Mouse (Mus musculus) thymus, postnatal 0 days (tissue): ENCODE results near the gene Clec16a. TPM values are rescaled to one million over a fixed set of nuclear protein-coding genes. Genes with fewer than 3 reads are reported as not detected.

Experiments used
- DNase-seq: peaks from one replicate; pipeline ENCODE4 v3.0.0-alpha.2; 2015; ENCODE audit warnings: low spot score
- polyA plus RNA-seq: library from polyadenylated mRNA; unstranded; fragments of >200 nt; fragmentation: Nextera tagmentation; extraction: Ambion mirVana; gene quantifications from 2 replicates; pipeline ENCODE4 v1.2.1, GENCODE M21; 2015

The Clec16a gene
- polyA plus RNA-seq, 1 experiment from 2014 or later, result 50.7 TPM

- DNase-seq, result peak; percentile 40
These were observed 96.0 kb downstream of the Clec16a start for GRCm38 (mm10) chr16:10641146-10641545.

- DNase-seq, result no peak
These were observed 97.9 kb downstream of the Clec16a start for GRCm38 (mm10) chr16:10642857-10643633.

- no peak for DNase-seq
These were observed 99.1 kb downstream of the Clec16a start for GRCm38 (mm10) chr16:10644238-10644637.

GRCm38 (mm10) chr16:10644731-10645130, 99.6 kb downstream of the Clec16a start:
- DNase-seq, result no peak

- peak; percentile 36 for DNase-seq
These were observed 106.7 kb downstream of the Clec16a start for GRCm38 (mm10) chr16:10651804-10652203.

GRCm38 (mm10) chr16:10652935-10653334, 107.8 kb downstream of the Clec16a start:
- no peak for DNase-seq

GRCm38 (mm10) chr16:10655236-10655635, 110.1 kb downstream of the Clec16a start:
- no peak for DNase-seq

- DNase-seq, result no peak
These were observed 110.8 kb downstream of the Clec16a start for GRCm38 (mm10) chr16:10655926-10656325.

- DNase-seq, result no peak
These were observed 111.3 kb downstream of the Clec16a start for GRCm38 (mm10) chr16:10656461-10656860.

GRCm38 (mm10) chr16:10656939-10657338, 111.8 kb downstream of the Clec16a start:
- no peak for DNase-seq

GRCm38 (mm10) chr16:10659211-10659610, 114.1 kb downstream of the Clec16a start:
- no peak for DNase-seq

- no peak for DNase-seq
These were observed 115.4 kb downstream of the Clec16a start for GRCm38 (mm10) chr16:10660526-10660925.

- DNase-seq, result no peak
These were observed 116.2 kb downstream of the Clec16a start for GRCm38 (mm10) chr16:10661385-10661784.

- peak; percentile 18 for DNase-seq
These were observed 119.0 kb downstream of the Clec16a start for GRCm38 (mm10) chr16:10663890-10664731.

GRCm38 (mm10) chr16:10664921-10665894, 120.1 kb downstream of the Clec16a start:
- peak; percentile 90 for DNase-seq

GRCm38 (mm10) chr16:10666766-10667165, 121.6 kb downstream of the Clec16a start:
- DNase-seq, result peak; percentile 73

- DNase-seq, result peak; percentile 91
These were observed 123.3 kb downstream of the Clec16a start for GRCm38 (mm10) chr16:10668453-10668852.

- peak; percentile 78 for DNase-seq
These were observed 124.0 kb downstream of the Clec16a start for GRCm38 (mm10) chr16:10668991-10669703.

- no peak for DNase-seq
These were observed 124.8 kb downstream of the Clec16a start for GRCm38 (mm10) chr16:10669936-10670335.

- peak; percentile 72 for DNase-seq
These were observed 127.4 kb downstream of the Clec16a start for GRCm38 (mm10) chr16:10672490-10672889.
